Mouse (Mus musculus): ENCODE measurements at regions not wholly inside any gene's neighbourhood (a gene's known extent, or its start where the extent isn't known, plus 50 kb on each side); places are given as distances from the start of the nearest gene placed in this dataset.

DNA sequence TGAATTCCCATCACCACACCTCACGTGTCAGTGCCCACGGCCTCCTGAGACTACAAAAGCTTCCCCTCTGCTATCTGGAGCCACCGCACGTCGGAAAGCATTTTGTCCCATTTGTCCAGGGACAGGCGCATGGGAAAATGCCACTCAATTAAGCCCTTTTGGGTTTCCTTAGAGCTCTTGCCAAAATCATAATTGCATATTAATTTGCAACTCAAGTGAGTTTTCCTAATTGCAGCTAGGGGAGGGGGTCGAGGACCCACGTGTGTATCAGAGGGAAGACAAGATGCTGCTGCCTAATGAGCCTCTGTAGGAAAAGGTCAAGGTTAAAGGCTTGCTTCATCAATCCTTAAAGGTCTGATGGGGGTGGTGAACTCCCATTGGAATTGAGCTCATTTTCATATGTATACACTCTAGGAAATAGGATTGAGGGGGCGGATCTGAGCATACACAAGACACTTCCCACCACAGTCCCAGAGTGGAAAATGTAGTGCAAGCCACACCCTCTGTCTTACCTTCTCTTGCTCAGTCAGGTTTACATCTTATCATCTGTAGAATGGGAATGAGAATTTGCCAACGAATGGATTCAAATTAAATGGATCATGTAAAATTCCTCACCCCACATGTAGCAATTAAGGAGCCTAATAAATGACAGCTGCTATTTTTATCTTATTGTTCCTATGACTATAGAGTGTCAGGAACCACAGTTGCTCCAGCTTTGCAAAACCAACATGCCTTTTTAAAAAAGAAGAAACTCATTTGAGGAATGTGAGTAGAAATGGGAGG is 179.6 kb upstream of the Tenm4 start:
- TF ChIP-seq CTCF (IDR thresholded peaks at IDR 0.05 in 2 of 3, conservative IDR thresholded peaks at IDR 0.05 in 1 of 3; ENCODE audit: control insufficient read depth in 1 of 3, insufficient read depth in 1 of 3, low read depth in 2 of 3, low read length in 3 of 3, poor library complexity in 1 of 3, severe bottlenecking in 1 of 3) (no peak), EP300 (IDR thresholded peaks at IDR 0.05; ENCODE audit: low read depth in 1 of 2, low read length in 2 of 2) (no peak), TAL1 (IDR thresholded peaks at IDR 0.05; ENCODE audit: low read length) (no peak), TBP (IDR thresholded peaks at IDR 0.05; ENCODE audit: low read depth, low read length) (no peak), MAZ (IDR thresholded peaks at IDR 0.05; ENCODE audit: low read depth, low read length) (no peak), MAFK (IDR thresholded peaks at IDR 0.05; ENCODE audit: borderline replicate concordance, low read depth, low read length) (no peak), USF1 (IDR thresholded peaks at IDR 0.05; ENCODE audit: low read depth, low read length) (no peak), E2F4 (IDR thresholded peaks at IDR 0.05; ENCODE audit: borderline replicate concordance, low read depth, low read length) (no peak), GATA1 (IDR thresholded peaks at IDR 0.05; ENCODE audit: low read depth, low read length) (no peak), ZC3H11A (IDR thresholded peaks at IDR 0.05; ENCODE audit: low read depth, low read length) (no peak), KAT2A (conservative IDR thresholded peaks at IDR 0.05; ENCODE audit: low read depth, low read length) (no peak), MXI1 (IDR thresholded peaks at IDR 0.05; ENCODE audit: low read depth, low read length) (no peak)
